ENCODE assay signal across 8 mouse cellular contexts in the genomic region with DNA sequence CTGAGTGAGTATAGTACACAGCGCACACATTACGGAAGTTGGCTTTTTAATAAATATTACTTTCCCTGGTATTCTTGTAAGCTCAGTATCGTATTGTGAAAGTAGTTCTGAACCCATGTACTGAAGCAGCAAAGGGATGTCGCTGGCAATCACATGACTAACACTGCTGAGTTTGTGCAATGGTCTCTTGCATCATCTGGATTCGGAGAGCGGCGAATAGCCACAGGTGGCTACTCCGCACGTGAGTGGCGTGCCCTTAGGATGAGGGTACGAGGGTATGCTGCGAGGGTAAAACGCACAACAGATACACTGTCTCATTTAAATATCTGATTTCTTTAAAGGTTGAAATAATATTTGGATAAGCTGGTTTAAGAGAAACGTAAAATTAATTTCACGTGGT. TPM values are rescaled to one million over a fixed set of nuclear protein-coding genes. Genes with fewer than 3 reads are reported as not detected.
DNase-seq lines count a peak whose midpoint lies in the region; ATAC-seq and TF ChIP-seq lines count a peak whose summit lies in the region.

No protein-coding gene starts in this region.

- intact Hi-C loops in left cerebral cortex, postnatal 4 days (cut with DNase I), result no loop called here

- DNase-seq in kidney, adult 8-10 months, result no peak
- DNase-seq in limb, embryonic 14.5 days (ENCODE audit: low spot score), result no peak
- no peak for DNase-seq in layer of hippocampus, adult 9-10 months (ENCODE audit: low spot score)
- no peak for DNase-seq in left cerebral cortex, postnatal 4 days
- no peak for DNase-seq in spleen, postnatal 14 days (ENCODE audit: low spot score in 2 of 2)

- ATAC-seq in kidney, embryonic 15.5 days (replicated peaks; ENCODE audit: low FRiP score), result no peak
- no peak for ATAC-seq in embryonic facial prominence, embryonic 13.5 days (ENCODE audit: insufficient number of reproducible peaks, insufficient read depth, low FRiP score, low TSS enrichment, low read depth)
- ATAC-seq in limb, embryonic 14.5 days (ENCODE audit: low FRiP score, low read depth), result no peak
- ATAC-seq in midbrain, embryonic 15.5 days (replicated peaks), result no peak

- peaks cover 31% of the 10 kb centered on the region for H3K4me1 ChIP-seq in kidney, embryonic 15.5 days
- H3K4me1 ChIP-seq in embryonic facial prominence, embryonic 13.5 days, result peaks cover 30% of the 10 kb centered on the region
- peaks cover 30% of the 10 kb centered on the region for H3K4me1 ChIP-seq in limb, embryonic 14.5 days (ENCODE audit: control insufficient read depth, insufficient read depth, low read length)
- H3K4me1 ChIP-seq in midbrain, embryonic 15.5 days, result peaks cover 35% of the 10 kb centered on the region

- TF ChIP-seq POLR2A in limb, embryonic 14.5 days (IDR thresholded peaks at IDR 0.05; ENCODE audit: borderline replicate concordance, extremely low read depth, insufficient read depth, insufficient read length), result no peak

- peak overlapping the region; percentile 95; the same call in 1 of the 2 replicates for H3K27ac ChIP-seq in kidney, embryonic 15.5 days
- H3K27ac ChIP-seq in embryonic facial prominence, embryonic 13.5 days, result no peak overlapping the region
- H3K27ac ChIP-seq in limb, embryonic 14.5 days (replicated peaks; ENCODE audit: low read depth, low read length), result no peak overlapping the region
- H3K27ac ChIP-seq in midbrain, embryonic 15.5 days, result peak overlapping the region; percentile 97; the same call in 1 of the 2 replicates

- H3K36me3 ChIP-seq in kidney, embryonic 15.5 days, result peaks cover 4% of the 10 kb centered on the region; the same call in 1 of the 2 replicates
- H3K36me3 ChIP-seq in embryonic facial prominence, embryonic 13.5 days, result 0 out of 2 replicates have a peak, but pooled peaks cover 14% of the 10 kb centered on the region
- no peaks in the 10 kb centered on the region for H3K36me3 ChIP-seq in limb, embryonic 14.5 days (ENCODE audit: control insufficient read depth, insufficient read depth, low read length)
- H3K36me3 ChIP-seq in midbrain, embryonic 15.5 days (replicated peaks), result no peaks in the 10 kb centered on the region; the same call in 1 of the 2 replicates

- peak overlapping the region; percentile 58 for H3K9ac ChIP-seq in kidney, embryonic 15.5 days
- H3K9ac ChIP-seq in embryonic facial prominence, embryonic 13.5 days, result peak overlapping the region; percentile 79
- no peak overlapping the region for H3K9ac ChIP-seq in limb, embryonic 14.5 days (ENCODE audit: low read depth, low read length, severe bottlenecking)
- H3K9ac ChIP-seq in midbrain, embryonic 15.5 days, result peak overlapping the region; percentile 52

- no peaks in the 10 kb centered on the region for H3K9me3 ChIP-seq in kidney, embryonic 15.5 days (replicated peaks)
- no peaks in the 10 kb centered on the region for H3K9me3 ChIP-seq in embryonic facial prominence, embryonic 13.5 days
- no peaks in the 10 kb centered on the region for H3K9me3 ChIP-seq in limb, embryonic 14.5 days (ENCODE audit: control insufficient read depth, low read length)
- H3K9me3 ChIP-seq in midbrain, embryonic 15.5 days, result no peaks in the 10 kb centered on the region

- H3K4me2 ChIP-seq in kidney, embryonic 15.5 days, result peak overlapping the region; percentile 64
- peak overlapping the region; percentile 75 for H3K4me2 ChIP-seq in embryonic facial prominence, embryonic 13.5 days
- peak overlapping the region; percentile 69 for H3K4me2 ChIP-seq in limb, embryonic 14.5 days (replicated peaks; ENCODE audit: low read depth, low read length, severe bottlenecking)
- H3K4me2 ChIP-seq in midbrain, embryonic 15.5 days, result peak overlapping the region; percentile 54

- no peaks in the 10 kb centered on the region for H3K27me3 ChIP-seq in kidney, embryonic 15.5 days
- H3K27me3 ChIP-seq in embryonic facial prominence, embryonic 13.5 days, result no peaks in the 10 kb centered on the region
- no peaks in the 10 kb centered on the region for H3K27me3 ChIP-seq in limb, embryonic 14.5 days (ENCODE audit: control insufficient read depth, insufficient read depth, low read length)
- no peaks in the 10 kb centered on the region for H3K27me3 ChIP-seq in midbrain, embryonic 15.5 days (replicated peaks)

- H3K4me3 ChIP-seq in kidney, embryonic 15.5 days (replicated peaks), result peak overlapping the region; percentile 79
- H3K4me3 ChIP-seq in embryonic facial prominence, embryonic 13.5 days, result peak overlapping the region; percentile 90
- peak overlapping the region; percentile 80 for H3K4me3 ChIP-seq in limb, embryonic 14.5 days (replicated peaks; ENCODE audit: low read length)
- peak overlapping the region; percentile 95 for H3K4me3 ChIP-seq in midbrain, embryonic 15.5 days

- 81% methylated on average over 15 of the region's 15 CpGs for WGBS in kidney, embryonic 15.5 days
- 84% methylated on average over 15 of the region's 15 CpGs for WGBS in embryonic facial prominence, embryonic 13.5 days
- WGBS in limb, embryonic 14.5 days, result 85% methylated on average over 15 of the region's 15 CpGs
- 91% methylated on average over 15 of the region's 15 CpGs for WGBS in midbrain, embryonic 15.5 days

RNA-seq across cellular contexts. Expression of gene Cryzl1, which starts 1.3 kb away (rescaled TPM):
- 68.8 and 87.6 TPM in 2 replicates for polyA plus RNA-seq in kidney, embryonic 15.5 days (2015; fragmentation: Nextera tagmentation; extraction: Ambion mirVana)
- polyA plus RNA-seq in embryonic facial prominence, embryonic 13.5 days (2015; fragmentation: Nextera tagmentation; extraction: Ambion mirVana), result 70.7 and 75.9 TPM in 2 replicates
- polyA plus RNA-seq in limb, embryonic 14.5 days (2012; rRNA removed), result 54.3 and 58.4 TPM in 2 replicates
- 69.1 and 69.9 TPM in 2 replicates for polyA plus RNA-seq in limb, embryonic 14.5 days (2014; fragmentation: Nextera tagmentation; extraction: Ambion mirVana)
- polyA plus RNA-seq in midbrain, embryonic 15.5 days (2015; fragmentation: Nextera tagmentation; extraction: Ambion mirVana), result 115 and 127 TPM in 2 replicates
- total RNA-seq in left cerebral cortex, postnatal 4 days (2021), result 10 to 100 TPM; 94.0 to 95.0 TPM

RNA-seq across cellular contexts. Expression of gene Itsn1, which starts 1.6 kb away (rescaled TPM):
- 24.6 and 27.6 TPM in 2 replicates for polyA plus RNA-seq in kidney, embryonic 15.5 days (2015; fragmentation: Nextera tagmentation; extraction: Ambion mirVana)
- polyA plus RNA-seq in embryonic facial prominence, embryonic 13.5 days (2015; fragmentation: Nextera tagmentation; extraction: Ambion mirVana), result 29.6 and 30.4 TPM in 2 replicates
- polyA plus RNA-seq in limb, embryonic 14.5 days (2012; rRNA removed), result 46.6 and 48.6 TPM in 2 replicates
- 24.8 and 30.2 TPM in 2 replicates for polyA plus RNA-seq in limb, embryonic 14.5 days (2014; fragmentation: Nextera tagmentation; extraction: Ambion mirVana)
- polyA plus RNA-seq in midbrain, embryonic 15.5 days (2015; fragmentation: Nextera tagmentation; extraction: Ambion mirVana), result 63.5 and 68.6 TPM in 2 replicates
- 100 to 1,000 TPM; 200 to 212 TPM for total RNA-seq in left cerebral cortex, postnatal 4 days (2021)

RNA-seq across cellular contexts. Expression of gene Donson, which starts 38.9 kb away (rescaled TPM):
- polyA plus RNA-seq in kidney, embryonic 15.5 days (2015; fragmentation: Nextera tagmentation; extraction: Ambion mirVana), result 21.0 and 21.8 TPM in 2 replicates
- 21.8 TPM in 2 replicates for polyA plus RNA-seq in embryonic facial prominence, embryonic 13.5 days (2015; fragmentation: Nextera tagmentation; extraction: Ambion mirVana)
- 28.4 and 33.2 TPM in 2 replicates for polyA plus RNA-seq in limb, embryonic 14.5 days (2012; rRNA removed)
- polyA plus RNA-seq in limb, embryonic 14.5 days (2014; fragmentation: Nextera tagmentation; extraction: Ambion mirVana), result 19.8 and 22.8 TPM in 2 replicates
- 19.8 and 20.5 TPM in 2 replicates for polyA plus RNA-seq in midbrain, embryonic 15.5 days (2015; fragmentation: Nextera tagmentation; extraction: Ambion mirVana)
- 10 to 100 TPM; 32.8 to 37.1 TPM for total RNA-seq in left cerebral cortex, postnatal 4 days (2021)

Comparison
In these comparisons a context has a peak if more than half of its experiments do, and no peak if none do; other contexts are left out.
1. H3K27ac ChIP-seq: peak in kidney, embryonic 15.5 days (single experiment) and midbrain, embryonic 15.5 days (single experiment); none in embryonic facial prominence, embryonic 13.5 days (single experiment) and limb, embryonic 14.5 days (single experiment).
2. Peak in every context shown above with its lines, with median percentiles within 50 percentile points of each other: H3K4me2 ChIP-seq and H3K4me3 ChIP-seq.